Mouse (Mus musculus): Measurements from ENCODE around the gene Slc17a2. TPM values are rescaled to one million over a fixed set of nuclear protein-coding genes. Genes with fewer than 3 reads are reported as not detected.

The Slc17a2 gene
- polyA plus RNA-seq, 1 experiment = not detected

GRCm38 (mm10) chr13:23836630-23837029 lies 29.8 kb downstream of the Slc17a2 start:
- H3K4me3 ChIP-seq (ENCODE audit: insufficient read depth, low read length) = no peak overlapping the region
- TF ChIP-seq POLR2A (IDR thresholded peaks at IDR 0.05; ENCODE audit: borderline replicate concordance, low read depth, low read length) = no peak
- no peak for TF ChIP-seq CTCF (IDR thresholded peaks at IDR 0.05; ENCODE audit: low read depth, low read length)
- H3K4me1 ChIP-seq (ENCODE audit: control insufficient read depth, insufficient read depth, low read length) = no peaks in the 10 kb centered on the region
- no peak overlapping the region for H3K27ac ChIP-seq (ENCODE audit: insufficient read depth, low read depth, low read length)

DNA sequence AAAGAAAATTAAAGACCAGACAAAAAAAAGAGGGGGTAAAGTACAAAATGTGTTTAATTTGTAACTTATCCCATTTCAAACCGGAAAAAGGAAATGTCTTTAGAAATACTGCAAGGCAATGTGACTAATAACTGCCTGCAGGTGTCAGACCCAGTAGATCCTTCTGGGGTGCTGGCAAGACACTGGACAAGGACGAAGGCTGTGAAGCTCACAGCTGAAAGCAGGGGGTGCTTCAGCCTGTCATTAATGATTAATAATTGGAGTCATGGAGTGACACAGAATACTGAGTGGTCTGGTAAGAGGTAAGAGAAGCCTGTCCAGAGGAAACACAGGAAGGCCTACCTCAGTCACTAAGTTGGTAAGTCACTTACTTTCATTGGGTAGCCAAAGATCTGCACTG lies 32.5 kb downstream of the Slc17a2 start, which contains the start of gene Slc17a3:
Slc17a3 (plus strand) TSS at position 127 of the 400 bp plus-strand sequence.
- TF ChIP-seq CTCF (IDR thresholded peaks at IDR 0.05; ENCODE audit: low read depth, low read length) (no peak), POLR2A (IDR thresholded peaks at IDR 0.05; ENCODE audit: borderline replicate concordance, low read depth, low read length) (no peak)
- Histone ChIP-seq H3K4me1 (ENCODE audit: control insufficient read depth, insufficient read depth, low read length) (no peaks in the 10 kb centered on the region), H3K27ac (ENCODE audit: insufficient read depth, low read depth, low read length) (no peak within 1 kb of the TSS), H3K4me3 (ENCODE audit: insufficient read depth, low read length) (no peak within 1 kb of the TSS)

DNA sequence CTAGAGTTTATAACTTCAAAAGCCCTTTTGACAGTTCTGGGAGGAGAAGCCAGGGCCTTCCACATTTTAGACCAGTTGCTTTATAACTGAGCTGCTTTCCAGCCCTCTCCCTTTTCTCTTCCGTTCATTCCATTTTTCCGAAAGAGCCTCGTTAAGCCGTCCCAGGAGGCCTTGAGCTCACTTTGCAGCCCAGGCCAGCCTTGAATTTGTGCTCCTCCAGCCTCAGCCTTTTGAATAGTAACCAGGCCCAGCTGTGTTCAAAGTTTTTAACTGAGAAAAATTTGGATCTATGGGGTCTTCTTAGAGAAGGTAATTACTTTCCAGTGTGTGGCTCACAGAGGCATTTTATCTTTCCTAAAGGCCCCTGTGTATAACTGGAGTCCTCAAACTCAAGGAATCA lies 39.1 kb downstream of the Slc17a2 start:
- TF ChIP-seq POLR2A (IDR thresholded peaks at IDR 0.05; ENCODE audit: borderline replicate concordance, low read depth, low read length) (no peak), CTCF (IDR thresholded peaks at IDR 0.05; ENCODE audit: low read depth, low read length) (no peak)
- Histone ChIP-seq H3K4me3 (ENCODE audit: insufficient read depth, low read length) (no peak overlapping the region), H3K27ac (ENCODE audit: insufficient read depth, low read depth, low read length) (no peak overlapping the region), H3K4me1 (ENCODE audit: control insufficient read depth, insufficient read depth, low read length) (no peaks in the 10 kb centered on the region)

GRCm38 (mm10) chr13:23849299-23849698 lies 42.5 kb downstream of the Slc17a2 start:
- TF ChIP-seq POLR2A (IDR thresholded peaks at IDR 0.05; ENCODE audit: borderline replicate concordance, low read depth, low read length) = no peak
- Histone ChIP-seq H3K27ac (ENCODE audit: insufficient read depth, low read depth, low read length) (no peak overlapping the region), H3K4me3 (ENCODE audit: insufficient read depth, low read length) (no peak overlapping the region), H3K4me1 (ENCODE audit: control insufficient read depth, insufficient read depth, low read length) (no peaks in the 10 kb centered on the region)

GRCm38 (mm10) chr13:23856401-23856800 lies 49.6 kb downstream of the Slc17a2 start:
- Histone ChIP-seq H3K27ac (ENCODE audit: insufficient read depth, low read depth, low read length) (no peak overlapping the region), H3K4me1 (ENCODE audit: control insufficient read depth, insufficient read depth, low read length) (no peaks in the 10 kb centered on the region)

GRCm38 (mm10) chr13:23861815-23862214 lies 55.0 kb downstream of the Slc17a2 start:
- TF ChIP-seq POLR2A (IDR thresholded peaks at IDR 0.05; ENCODE audit: borderline replicate concordance, low read depth, low read length) = no peak
- TF ChIP-seq CTCF (IDR thresholded peaks at IDR 0.05; ENCODE audit: low read depth, low read length) = no peak
- no peaks in the 10 kb centered on the region for H3K4me1 ChIP-seq (ENCODE audit: control insufficient read depth, insufficient read depth, low read length)
- no peak overlapping the region for H3K4me3 ChIP-seq (ENCODE audit: insufficient read depth, low read length)
- H3K27ac ChIP-seq (ENCODE audit: insufficient read depth, low read depth, low read length) = no peak overlapping the region

More at GRCm38 (mm10) chr13:23856401-23856800, 49.6 kb downstream of the Slc17a2 start:
- H3K4me3 ChIP-seq (ENCODE audit: insufficient read depth, low read length) = no peak overlapping the region
- TF ChIP-seq CTCF (IDR thresholded peaks at IDR 0.05; ENCODE audit: low read depth, low read length) (no peak), POLR2A (IDR thresholded peaks at IDR 0.05; ENCODE audit: borderline replicate concordance, low read depth, low read length) (no peak)

DNA sequence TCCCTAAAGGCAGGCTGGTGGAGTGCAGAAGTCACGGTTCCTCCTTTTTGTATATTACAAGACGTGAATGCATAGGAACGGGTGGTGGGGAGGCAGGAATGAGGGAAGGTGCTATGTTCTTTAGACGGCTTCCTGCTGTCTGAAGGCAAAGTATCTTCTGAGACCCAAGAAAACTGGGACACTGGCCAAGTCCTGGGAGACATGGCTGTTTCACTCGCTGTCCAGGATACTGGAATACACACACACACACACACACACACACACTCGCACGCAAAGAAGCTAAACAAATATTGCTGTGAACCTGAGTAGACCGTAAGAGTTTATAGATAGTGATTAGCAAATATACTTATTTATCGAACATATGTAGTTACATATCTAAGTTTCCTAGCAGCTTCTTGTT lies 57.9 kb downstream of the Slc17a2 start:
- TF ChIP-seq CTCF (IDR thresholded peaks at IDR 0.05; ENCODE audit: low read depth, low read length) (no peak), POLR2A (IDR thresholded peaks at IDR 0.05; ENCODE audit: borderline replicate concordance, low read depth, low read length) (no peak)
- H3K4me1 ChIP-seq (ENCODE audit: control insufficient read depth, insufficient read depth, low read length) = no peaks in the 10 kb centered on the region
- no peak overlapping the region for H3K27ac ChIP-seq (ENCODE audit: insufficient read depth, low read depth, low read length)
- H3K4me3 ChIP-seq (ENCODE audit: insufficient read depth, low read length) = no peak overlapping the region

DNA sequence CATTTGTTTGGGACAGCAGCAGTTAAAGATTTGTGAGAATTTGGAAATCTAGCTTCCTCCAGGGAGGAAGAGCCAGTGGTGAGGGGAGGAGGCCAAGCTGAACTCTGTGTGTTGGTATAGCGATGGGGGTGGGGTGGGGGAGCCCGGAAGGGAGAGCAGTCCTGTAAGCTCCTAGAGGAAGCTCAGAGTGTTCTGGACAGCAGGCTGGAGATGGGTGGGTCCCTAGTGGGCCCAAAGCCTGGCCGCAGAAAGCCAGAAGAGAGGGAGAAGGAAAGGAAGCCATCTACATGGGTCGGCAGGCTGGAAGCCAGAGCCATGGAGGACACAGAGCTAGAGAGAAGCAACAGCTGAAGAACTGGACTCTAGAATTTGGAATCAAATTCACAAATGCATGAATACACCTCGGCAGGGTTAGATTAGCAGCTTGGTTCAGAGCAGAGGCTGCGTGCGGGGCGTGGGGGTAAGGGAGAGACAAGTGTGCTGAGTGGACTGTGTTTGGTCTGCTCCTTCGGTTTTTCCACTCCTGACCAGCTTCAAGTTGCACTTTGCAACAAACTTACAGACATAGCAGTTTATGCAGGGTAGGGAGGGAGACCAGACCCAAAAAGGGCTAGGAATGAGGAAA lies 59.4 kb downstream of the Slc17a2 start:
- no peak overlapping the region for H3K27ac ChIP-seq (ENCODE audit: insufficient read depth, low read depth, low read length)
- H3K4me1 ChIP-seq (ENCODE audit: control insufficient read depth, insufficient read depth, low read length) = no peaks in the 10 kb centered on the region
- TF ChIP-seq CTCF (IDR thresholded peaks at IDR 0.05; ENCODE audit: low read depth, low read length) (no peak), POLR2A (IDR thresholded peaks at IDR 0.05; ENCODE audit: borderline replicate concordance, low read depth, low read length) (no peak)
- no peak overlapping the region for H3K4me3 ChIP-seq (ENCODE audit: insufficient read depth, low read length)

DNA sequence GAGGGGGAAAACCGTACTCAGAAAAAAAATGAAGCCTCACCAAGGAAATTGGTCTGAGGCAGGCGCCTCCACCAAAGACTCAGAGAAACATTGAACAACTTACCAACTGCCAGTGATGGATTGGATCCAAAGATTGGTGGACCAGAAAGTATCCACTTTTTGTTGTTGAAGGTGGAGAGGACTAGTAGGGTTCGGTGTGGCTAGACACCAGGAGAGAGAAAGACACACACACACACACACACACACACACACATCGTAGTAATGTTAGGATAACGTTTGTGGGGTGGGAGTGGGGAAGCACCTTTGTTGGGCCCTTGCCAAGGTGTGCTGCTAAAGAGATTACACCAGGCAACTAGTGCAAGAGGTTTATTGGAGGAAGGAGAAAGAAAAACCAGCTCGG lies 60.2 kb downstream of the Slc17a2 start:
- TF ChIP-seq CTCF (IDR thresholded peaks at IDR 0.05; ENCODE audit: low read depth, low read length) (no peak), POLR2A (IDR thresholded peaks at IDR 0.05; ENCODE audit: borderline replicate concordance, low read depth, low read length) (no peak)
- Histone ChIP-seq H3K4me1 (ENCODE audit: control insufficient read depth, insufficient read depth, low read length) (no peaks in the 10 kb centered on the region), H3K27ac (ENCODE audit: insufficient read depth, low read depth, low read length) (no peak overlapping the region), H3K4me3 (ENCODE audit: insufficient read depth, low read length) (no peak overlapping the region)

GRCm38 (mm10) chr13:23867405-23867804 lies 60.6 kb downstream of the Slc17a2 start, which contains the start of gene Slc17a1:
Gene Slc17a1 (plus strand): TSS chr13:23867750.
- no peaks in the 10 kb centered on the region for H3K4me1 ChIP-seq (ENCODE audit: control insufficient read depth, insufficient read depth, low read length)
- no peak for TF ChIP-seq POLR2A (IDR thresholded peaks at IDR 0.05; ENCODE audit: borderline replicate concordance, low read depth, low read length)
- H3K4me3 ChIP-seq (ENCODE audit: insufficient read depth, low read length) = no peak within 1 kb of the TSS
- no peak within 1 kb of the TSS for H3K27ac ChIP-seq (ENCODE audit: insufficient read depth, low read depth, low read length)

All from bone marrow macrophage, adult 2 months (primary cell).